Mouse (Mus musculus): ENCODE results near the gene Enpp5.

The Enpp5 gene

GRCm38 (mm10) chr17:44078631-44079350 lies at the start of gene Enpp5:
Enpp5 (plus strand) TSS chr17:44078813.
- DNase-seq (ENCODE audit: low read depth, low spot score): peak; percentile 55

GRCm38 (mm10) chr17:44029616-44030015 lies 49.0 kb upstream of the Enpp5 start:
- DNase-seq (ENCODE audit: low read depth, low spot score): no peak

GRCm38 (mm10) chr17:44030776-44031587 lies 47.6 kb upstream of the Enpp5 start:
- no peak for DNase-seq (ENCODE audit: low read depth, low spot score)

GRCm38 (mm10) chr17:44035005-44035404 lies 43.6 kb upstream of the Enpp5 start:
- no peak for DNase-seq (ENCODE audit: low read depth, low spot score)

GRCm38 (mm10) chr17:44038656-44039055 lies 40.0 kb upstream of the Enpp5 start:
- DNase-seq (ENCODE audit: low read depth, low spot score): no peak

- DNase-seq (ENCODE audit: low read depth, low spot score): no peak
Measured at GRCm38 (mm10) chr17:44040449-44040848, 38.2 kb upstream of the Enpp5 start.

- DNase-seq (ENCODE audit: low read depth, low spot score): no peak
Measured at GRCm38 (mm10) chr17:44042301-44042700, 36.3 kb upstream of the Enpp5 start.

GRCm38 (mm10) chr17:44042861-44043260 lies 35.8 kb upstream of the Enpp5 start:
- no peak for DNase-seq (ENCODE audit: low read depth, low spot score)

- DNase-seq (ENCODE audit: low read depth, low spot score): no peak
Measured at GRCm38 (mm10) chr17:44053427-44053826, 25.2 kb upstream of the Enpp5 start.

- no peak for DNase-seq (ENCODE audit: low read depth, low spot score)
Measured at GRCm38 (mm10) chr17:44057123-44057522, 21.5 kb upstream of the Enpp5 start.

GRCm38 (mm10) chr17:44058145-44058544 lies 20.5 kb upstream of the Enpp5 start:
- DNase-seq (ENCODE audit: low read depth, low spot score): no peak

- DNase-seq (ENCODE audit: low read depth, low spot score): no peak
Measured at GRCm38 (mm10) chr17:44060781-44061180, 17.8 kb upstream of the Enpp5 start.

- no peak for DNase-seq (ENCODE audit: low read depth, low spot score)
Measured at GRCm38 (mm10) chr17:44061289-44061890, 17.2 kb upstream of the Enpp5 start.

GRCm38 (mm10) chr17:44068876-44069275 lies 9.7 kb upstream of the Enpp5 start:
- no peak for DNase-seq (ENCODE audit: low read depth, low spot score)

GRCm38 (mm10) chr17:44071680-44072079 lies 6.9 kb upstream of the Enpp5 start:
- no peak for DNase-seq (ENCODE audit: low read depth, low spot score)

- DNase-seq (ENCODE audit: low read depth, low spot score): no peak
Measured at GRCm38 (mm10) chr17:44075601-44076000, 3.0 kb upstream of the Enpp5 start.

- no peak for DNase-seq (ENCODE audit: low read depth, low spot score)
Measured at GRCm38 (mm10) chr17:44076051-44076680, 2.4 kb upstream of the Enpp5 start.

- no peak for DNase-seq (ENCODE audit: low read depth, low spot score)
Measured at GRCm38 (mm10) chr17:44077146-44077842, 1.3 kb upstream of the Enpp5 start.

GRCm38 (mm10) chr17:44077843-44078160 lies 811 bp upstream of the Enpp5 start:
- no peak for DNase-seq (ENCODE audit: low read depth, low spot score)

GRCm38 (mm10) chr17:44083156-44083555 lies 4.5 kb downstream of the Enpp5 start:
- DNase-seq (ENCODE audit: low read depth, low spot score): no peak

GRCm38 (mm10) chr17:44088226-44088625 lies 9.6 kb downstream of the Enpp5 start:
- DNase-seq (ENCODE audit: low read depth, low spot score): no peak

- DNase-seq (ENCODE audit: low read depth, low spot score): no peak
Measured at GRCm38 (mm10) chr17:44090916-44091315, 12.3 kb downstream of the Enpp5 start.
